Mouse (Mus musculus) brain, embryonic 18.5 days (tissue): Measurements from ENCODE around the gene Unc13a.

ENCODE experiments used
- DNase-seq: peaks from one replicate; pipeline ENCODE4 v3.0.0-alpha.2; 2012; ENCODE audit warnings: low read depth, low spot score

Gene Unc13a

DNA sequence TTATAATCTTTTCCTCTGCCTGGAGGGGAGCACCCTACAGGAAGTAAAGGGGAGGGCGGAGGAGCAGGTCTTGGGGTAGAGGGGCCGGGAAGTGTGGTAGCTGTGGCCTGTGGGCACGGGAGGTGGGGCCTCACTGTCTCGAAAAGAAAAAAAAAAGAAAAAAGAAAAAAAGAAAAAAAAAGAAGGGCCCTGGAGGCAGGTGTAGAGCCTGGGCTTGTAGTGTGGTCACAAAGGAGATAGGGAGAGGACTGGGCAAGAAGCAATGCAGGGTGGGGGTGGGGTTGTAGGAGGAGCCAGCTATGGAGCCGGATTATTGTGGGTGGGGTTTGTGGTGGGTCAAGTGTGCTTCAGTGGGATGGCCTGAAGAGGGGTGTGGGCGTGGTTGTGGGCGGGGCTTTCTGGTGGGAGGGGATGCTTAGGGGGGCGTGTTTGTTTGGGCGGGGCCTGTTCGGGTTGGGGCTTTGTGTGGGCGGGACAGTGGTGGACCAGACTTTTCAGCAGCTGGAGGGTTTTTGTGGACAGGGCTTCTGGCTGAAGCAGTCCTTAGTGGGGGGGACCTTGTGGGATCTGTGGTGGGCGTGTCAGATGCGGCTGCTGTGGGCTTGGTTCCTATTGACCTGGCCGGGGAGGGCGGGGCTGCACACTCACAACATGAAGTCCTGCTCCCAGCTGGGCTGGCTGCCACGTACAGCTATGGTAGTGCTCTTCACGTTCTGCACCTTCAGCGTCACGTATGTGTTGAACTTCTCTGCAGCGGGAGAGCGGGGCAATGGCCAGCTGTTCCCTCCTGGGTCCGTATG is 6.0 kb downstream of the Unc13a start:
- DNase-seq: no peak

GRCm38 (mm10) chr8:71660325-71661120 is 11.0 kb downstream of the Unc13a start:
- peak; percentile 64 for DNase-seq

GRCm38 (mm10) chr8:71659751-71660150 is 11.8 kb downstream of the Unc13a start:
- no peak for DNase-seq

DNA sequence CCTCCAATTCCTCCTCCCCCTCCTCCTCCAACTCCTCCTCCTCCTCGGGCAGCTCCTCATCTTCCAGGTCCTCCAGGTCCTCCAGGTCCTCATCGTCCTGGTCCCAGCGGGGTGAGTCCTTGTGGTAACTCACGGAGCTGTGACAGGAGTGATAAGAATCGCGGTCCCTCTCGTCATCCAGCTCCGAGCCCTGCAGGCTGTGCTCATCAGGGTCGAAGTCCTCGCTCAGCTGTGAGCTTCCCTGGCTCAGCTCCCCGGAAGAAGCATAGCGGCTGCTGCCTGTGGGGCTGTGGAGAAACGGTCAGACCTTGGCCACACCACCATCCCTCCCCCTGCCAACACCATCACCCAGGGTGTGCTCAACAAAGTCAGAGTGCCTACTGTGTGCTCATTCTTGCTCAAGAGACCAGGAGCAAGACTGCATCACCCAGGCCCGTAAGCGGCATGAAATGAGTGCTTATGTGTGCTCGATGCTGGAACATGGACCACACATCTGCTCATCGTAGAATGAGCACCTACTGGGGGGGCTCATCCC is 13.0 kb downstream of the Unc13a start:
- no peak for DNase-seq

DNA sequence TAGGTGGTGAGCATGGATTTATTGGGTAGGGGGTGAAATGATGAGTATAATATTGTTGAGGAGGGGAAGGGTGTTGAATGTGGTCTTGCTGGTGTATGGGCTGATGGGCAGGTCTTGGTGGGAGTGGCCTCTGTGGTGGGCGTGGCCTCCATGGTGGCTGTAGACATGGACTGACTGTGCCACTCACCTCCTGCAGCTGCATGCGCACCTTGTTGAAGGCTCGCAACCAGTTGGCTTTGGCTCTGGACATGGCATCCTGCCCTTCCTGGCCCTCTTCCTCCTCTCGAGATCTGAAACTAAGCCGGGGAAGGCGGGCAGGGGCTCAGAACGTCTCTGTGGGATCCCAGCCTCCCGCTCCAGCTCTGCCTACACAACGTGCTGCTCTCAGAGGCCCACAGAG is 13.7 kb downstream of the Unc13a start:
- no peak for DNase-seq

DNA sequence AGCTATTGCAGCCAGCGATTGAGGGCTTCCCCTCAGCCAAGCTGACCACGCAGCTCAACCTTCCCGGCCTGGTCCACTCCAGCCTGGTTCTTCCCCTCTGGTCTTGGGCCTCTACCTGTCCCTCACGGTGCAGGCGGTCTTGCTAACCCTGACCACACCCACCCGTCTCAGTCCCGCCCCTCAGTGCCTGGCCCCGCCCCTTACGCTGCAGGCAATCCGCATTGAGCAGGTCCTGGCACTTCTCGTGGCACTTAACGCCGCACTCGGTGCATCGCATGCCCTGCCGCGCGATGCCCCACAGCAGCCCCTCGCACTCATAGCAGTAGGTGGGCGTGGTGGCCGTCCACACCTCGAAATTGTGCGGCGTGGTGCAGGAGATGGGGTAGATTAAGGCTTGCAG is 17.0 kb downstream of the Unc13a start:
- DNase-seq: no peak

DNA sequence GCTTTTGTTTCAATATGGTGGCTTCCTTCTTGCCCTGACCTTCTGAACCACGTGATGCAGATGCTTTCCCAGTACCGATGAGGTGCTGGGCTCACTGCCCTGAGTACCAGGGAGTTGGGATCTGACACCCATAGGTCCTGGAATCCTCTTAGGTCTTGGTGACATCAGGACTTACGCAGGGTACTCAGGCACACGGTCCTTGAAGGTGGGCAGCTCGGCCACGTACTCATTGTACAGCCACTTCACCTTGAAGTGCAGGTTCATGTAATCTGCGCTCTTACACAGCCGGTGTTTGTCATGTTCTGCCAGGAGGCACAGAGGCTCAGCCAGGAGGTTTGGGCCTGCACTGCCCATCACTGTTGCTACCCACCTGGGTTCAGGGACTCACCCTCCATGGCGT is 26.0 kb downstream of the Unc13a start:
- DNase-seq: no peak

DNA sequence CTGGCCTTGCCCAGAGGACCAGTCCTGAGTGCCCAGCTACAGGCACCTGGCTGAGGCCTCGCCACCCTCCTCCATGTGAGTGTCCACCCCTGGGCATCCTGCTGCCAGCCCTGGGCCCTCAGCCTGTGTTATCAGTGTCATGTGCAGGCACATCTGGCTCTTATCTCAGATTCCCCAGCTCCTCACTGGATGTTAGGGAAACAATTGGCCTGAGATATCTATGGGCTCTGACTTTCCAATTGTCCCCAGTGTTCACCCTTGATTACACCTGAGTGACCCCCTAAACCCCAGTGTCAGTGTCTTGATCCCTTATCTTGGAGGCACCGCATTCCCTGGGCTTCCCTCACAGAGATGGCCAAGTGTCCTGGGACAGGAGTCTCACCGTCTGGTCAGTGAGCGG is 32.2 kb downstream of the Unc13a start:
- DNase-seq: no peak

DNA sequence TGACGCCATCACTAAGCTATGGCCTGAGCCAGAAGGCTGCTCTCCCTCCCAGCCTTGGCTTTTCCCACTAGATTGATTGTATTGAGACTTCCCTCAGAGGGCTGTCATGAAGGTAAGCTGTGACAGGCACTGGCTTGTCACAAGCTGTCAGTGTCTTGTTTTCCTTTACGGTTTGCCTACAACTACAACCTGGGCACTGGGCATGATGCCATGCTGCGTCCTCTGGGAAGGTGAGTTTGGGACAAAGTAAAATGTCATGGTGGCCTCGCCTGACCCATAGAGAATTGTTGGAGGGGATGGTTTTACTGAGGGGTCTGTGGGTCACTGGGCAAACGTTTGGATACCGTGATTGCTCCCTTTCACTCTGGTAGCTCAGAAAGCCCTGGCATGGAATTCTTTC is 33.2 kb downstream of the Unc13a start:
- no peak for DNase-seq

DNA sequence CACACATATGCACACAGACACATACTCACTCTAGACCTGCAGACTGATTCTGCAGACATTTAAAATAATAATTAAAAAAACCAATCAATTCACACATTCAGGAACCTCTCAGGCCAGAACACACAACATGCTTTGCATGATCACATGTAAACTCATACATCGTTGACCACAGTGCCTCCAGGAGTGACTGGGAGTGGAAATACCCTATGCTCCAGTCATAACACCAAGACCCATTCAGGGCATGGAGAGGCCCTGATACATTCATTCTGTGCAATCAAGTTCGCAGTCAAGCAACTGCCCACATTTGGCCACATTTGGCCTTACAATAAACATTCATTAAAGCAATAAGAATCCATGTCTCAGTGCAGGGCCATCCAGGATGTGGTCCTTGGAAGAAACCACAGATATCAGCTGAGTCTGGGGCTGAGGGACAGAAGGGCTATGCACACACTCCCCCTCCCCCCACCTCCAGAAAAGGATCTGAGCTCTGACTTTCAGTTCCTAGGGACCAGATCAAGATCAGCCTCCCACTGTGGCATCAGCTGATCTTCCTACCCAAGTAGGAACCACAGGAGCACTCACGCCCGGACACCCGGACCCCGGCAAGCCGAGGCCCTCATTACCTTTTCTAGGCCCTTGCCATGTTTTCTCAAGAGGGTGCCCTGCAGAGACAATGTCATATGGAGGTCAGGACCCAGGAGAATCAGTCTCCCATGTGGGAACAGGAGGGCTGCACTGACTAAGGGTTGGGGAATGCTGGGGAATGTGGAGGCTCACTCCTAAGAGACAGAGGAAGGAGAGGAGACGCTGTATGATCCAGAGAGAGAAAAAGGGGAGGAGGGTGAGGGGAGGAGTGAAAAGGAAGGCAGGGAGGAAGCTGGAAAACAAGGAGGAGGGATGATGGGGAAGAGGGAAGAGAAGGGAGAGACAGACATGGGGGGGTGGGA is 34.1 kb downstream of the Unc13a start:
- DNase-seq: no peak

- DNase-seq: peak; percentile 28
Measured at GRCm38 (mm10) chr8:71633981-71634667, 37.4 kb downstream of the Unc13a start.

DNA sequence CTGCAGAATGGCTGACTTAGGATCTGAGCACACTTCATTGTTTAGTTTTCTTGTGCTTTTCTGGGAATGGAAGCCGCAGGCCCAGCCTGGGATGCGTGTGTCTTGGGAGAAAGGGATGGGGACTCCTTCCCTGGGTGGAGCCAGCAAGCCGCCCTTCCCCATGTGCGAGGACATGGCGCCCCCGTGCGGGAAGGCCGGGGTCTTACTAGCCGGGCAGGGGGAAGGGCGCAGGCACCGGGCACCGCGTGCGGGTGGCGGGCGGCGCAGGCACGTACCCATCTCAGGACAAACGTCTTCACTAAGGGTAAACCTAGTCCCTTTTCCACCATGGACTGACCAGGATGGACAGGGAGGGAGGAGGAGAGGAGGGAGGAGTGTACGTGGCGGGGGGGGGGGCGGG is 38.4 kb downstream of the Unc13a start:
- no peak for DNase-seq

- DNase-seq: no peak
Measured at GRCm38 (mm10) chr8:71631897-71632296, 39.7 kb downstream of the Unc13a start.

GRCm38 (mm10) chr8:71630761-71631160 is 40.8 kb downstream of the Unc13a start:
- DNase-seq: no peak

- DNase-seq: no peak
Measured at GRCm38 (mm10) chr8:71629781-71630212, 41.8 kb downstream of the Unc13a start.

DNA sequence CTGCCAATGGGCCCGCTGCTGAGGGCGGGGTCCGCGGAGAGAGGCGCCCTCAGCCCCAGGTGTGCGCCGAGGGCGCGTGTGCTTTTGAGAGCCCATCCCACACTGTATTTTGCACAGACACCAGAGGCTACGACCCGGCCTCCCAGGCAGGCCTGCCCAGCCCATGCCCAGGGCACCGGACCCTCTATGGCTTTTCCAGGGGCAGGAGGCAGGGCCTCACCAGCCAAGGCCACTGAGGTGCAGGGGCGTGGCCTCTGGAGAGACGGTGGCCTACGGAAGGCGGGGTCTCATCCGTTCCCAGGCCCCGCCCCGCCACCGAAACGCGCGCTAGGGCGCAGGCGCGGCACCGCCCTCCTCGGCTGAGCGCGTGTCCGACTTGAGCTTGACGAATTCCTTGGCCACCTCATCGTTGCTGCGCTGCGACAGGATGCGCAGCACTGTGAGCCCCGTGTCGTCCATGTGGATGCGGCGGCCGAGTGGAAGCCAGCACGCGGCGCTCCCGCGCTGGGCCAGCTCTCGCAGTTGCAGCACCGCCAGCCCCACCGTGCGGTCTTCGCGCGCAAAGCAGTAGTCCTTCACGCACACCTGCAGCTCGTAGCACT is 42.4 kb downstream of the Unc13a start:
- peak; percentile 79 for DNase-seq

- no peak for DNase-seq
Measured at GRCm38 (mm10) chr8:71628396-71629095, 43.0 kb downstream of the Unc13a start.

DNA sequence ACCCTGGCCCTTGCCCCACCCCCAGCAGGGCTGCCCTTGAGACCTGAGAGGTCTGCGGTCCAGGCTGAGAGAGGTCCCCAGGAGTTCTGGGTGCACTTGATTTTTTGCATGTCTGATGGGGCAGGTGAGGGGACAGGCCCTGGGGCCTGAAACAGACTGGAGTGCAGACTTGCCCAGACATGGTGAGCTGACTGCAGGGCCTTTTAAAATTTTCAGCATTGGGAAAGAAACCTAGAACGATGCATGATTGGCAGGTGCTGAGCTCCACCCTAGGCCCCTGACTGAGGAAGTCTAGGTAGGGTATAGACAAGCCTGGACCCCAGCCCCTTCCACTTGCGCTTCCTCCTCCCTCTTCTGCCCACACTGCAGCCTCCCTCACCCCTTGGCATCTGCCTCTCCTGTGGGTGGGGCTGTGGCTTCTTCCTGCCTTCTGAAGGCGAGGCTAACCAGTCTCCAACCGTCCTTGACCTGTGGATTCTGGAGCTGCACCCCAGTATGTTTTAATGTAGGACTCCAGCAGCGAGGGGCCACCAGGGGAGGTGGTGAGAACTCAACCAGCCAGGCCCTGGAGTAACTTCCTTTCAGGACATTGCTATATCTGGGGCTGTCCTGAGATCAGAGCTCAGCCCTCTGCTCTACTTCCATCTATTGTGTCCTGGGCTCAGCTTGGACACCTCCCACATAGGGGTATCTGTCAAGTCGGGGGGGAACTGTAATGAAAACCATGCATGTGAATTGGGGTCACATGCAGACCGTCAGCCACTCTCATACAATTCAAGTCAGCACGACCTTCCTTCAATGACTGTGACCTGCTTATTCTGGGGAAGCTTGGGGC is 44.1 kb downstream of the Unc13a start:
- DNase-seq: no peak

DNA sequence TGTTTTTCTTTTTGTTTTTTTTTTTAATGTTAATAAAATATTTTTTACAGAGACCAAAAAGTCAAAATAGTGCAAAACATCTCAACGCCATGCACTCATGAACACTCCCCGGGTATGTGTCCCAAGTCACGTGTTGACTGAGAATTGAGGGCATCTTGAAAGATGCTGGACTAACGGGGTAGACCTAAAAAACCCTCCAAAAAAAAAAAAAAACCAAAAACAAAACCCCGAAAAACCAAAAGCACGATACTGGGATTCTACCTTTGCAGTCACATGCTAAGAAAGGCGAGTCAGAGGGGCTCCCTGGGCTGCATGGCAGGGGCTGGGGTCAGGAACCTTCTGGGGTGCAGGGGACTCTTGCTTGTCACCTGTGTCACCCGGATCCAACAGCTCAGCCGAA is 44.8 kb downstream of the Unc13a start:
- no peak for DNase-seq
